Mouse (Mus musculus) cerebral cortex, adult 2 months (tissue): ENCODE data around the gene Defa21.

Source experiments
- WGBS: fragments of 180-500 bp; shearing (Covaris S2); methylation state at CpG from one replicate; pipeline ENCODE4 v1.1.7; 2018; 5-methylcytosine and 5-hydroxymethylcytosine counted together

Gene Defa21

DNA sequence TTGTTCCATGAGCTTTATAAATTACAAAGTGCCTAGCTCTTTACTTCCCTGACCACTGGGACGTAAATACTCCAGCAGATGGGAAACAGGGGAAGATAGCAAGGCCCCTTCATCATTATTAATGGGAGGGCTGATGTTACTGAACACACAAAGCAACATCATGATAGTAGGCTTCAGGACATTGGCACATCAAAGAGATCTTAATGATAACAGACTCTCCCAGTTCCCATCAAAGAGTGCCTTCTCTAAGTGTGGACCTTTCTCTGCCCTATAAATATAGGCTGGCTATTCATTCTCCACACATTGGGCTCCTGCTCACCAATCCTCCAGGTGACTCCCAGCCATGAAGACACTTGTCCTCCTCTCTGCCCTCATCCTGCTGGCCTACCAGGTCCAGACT, at the start of gene Defa21:
TSS of gene Defa21 (plus strand) at position 301 of the 400 bp plus-strand sequence.
- WGBS = no CpG with 5 or more reads among the region's 1 CpGs

DNA sequence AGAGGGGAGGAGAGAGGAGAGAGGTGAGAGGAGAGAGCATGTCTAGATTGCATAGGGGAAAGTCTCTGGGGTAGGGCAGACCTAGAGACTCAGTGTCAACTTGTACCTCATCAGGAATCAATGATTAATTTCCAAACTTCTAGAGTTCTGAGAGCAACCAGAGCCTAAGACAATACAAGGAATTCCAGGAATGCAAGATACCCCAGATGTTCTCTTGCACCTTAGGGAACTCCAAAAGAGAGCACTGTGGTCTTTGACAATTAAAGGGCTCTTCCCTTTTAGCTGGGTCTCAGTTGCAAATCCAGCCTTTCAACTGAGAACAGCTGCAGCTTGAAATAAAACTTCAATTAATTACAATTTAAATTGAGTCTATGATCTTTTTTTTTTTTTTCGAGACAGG, 45.5 kb upstream of the Defa21 start:
- 17% methylated on average over 1 of the region's 1 CpGs for WGBS

DNA sequence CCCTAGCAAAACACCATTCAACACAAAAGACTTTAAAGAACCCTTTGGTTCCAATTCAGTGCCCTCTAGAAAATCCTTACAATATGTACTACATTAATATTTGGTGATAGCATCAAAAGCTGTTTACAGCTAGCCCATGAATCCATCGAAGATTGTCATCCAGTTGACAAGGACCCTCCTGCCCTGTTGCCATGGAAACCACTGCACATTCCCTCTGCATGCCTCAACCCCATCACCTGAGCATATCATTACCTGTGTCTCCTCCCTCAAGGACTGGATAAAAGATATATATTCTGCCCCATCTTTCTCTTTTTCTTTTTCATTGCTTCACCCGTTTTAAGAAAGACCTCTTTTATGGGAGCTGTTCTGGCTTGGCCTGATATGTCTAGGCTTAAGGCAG, 28.6 kb upstream of the Defa21 start:
- WGBS = 77% methylated on average over 2 of the region's 2 CpGs

DNA sequence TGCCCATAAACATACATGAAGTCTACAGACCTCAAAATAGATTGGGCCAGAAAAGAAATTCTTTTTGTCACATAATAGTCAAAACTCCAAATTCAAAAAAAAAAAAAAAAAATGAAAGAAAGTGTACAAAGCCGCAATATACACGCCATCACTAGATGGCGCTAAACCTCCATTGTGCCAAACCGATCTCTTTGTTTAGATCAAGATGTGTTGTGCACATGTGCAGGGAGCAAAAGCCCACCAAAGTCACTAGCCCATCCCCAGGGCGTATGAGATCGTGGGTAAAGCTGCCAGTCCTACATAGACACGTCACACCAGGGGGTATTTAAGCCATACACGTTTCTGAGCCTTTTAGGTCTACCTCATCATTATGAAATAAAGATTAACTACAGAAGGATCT, 24.2 kb upstream of the Defa21 start:
- WGBS = 48% methylated on average over 8 of the region's 8 CpGs

DNA sequence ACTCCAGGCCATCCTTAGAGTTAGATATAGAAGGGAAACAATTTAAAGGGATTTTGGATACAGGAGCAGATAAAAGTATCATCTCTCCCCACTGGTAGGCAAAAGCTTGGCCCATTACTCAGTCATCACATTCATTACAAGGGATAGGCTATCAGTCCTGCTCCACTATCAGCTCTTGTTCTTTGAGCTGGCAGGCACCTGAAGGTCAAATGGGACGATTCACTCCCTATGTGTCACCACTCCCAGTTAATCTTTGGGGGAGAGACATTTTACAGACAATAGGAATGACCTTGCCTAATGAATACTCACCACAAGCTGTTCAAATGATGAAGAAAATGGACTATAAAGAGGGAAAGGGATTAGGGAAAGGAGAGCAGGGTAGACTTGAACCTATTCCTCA, 18.5 kb upstream of the Defa21 start:
- 16% methylated on average over 1 of the region's 1 CpGs for WGBS

DNA sequence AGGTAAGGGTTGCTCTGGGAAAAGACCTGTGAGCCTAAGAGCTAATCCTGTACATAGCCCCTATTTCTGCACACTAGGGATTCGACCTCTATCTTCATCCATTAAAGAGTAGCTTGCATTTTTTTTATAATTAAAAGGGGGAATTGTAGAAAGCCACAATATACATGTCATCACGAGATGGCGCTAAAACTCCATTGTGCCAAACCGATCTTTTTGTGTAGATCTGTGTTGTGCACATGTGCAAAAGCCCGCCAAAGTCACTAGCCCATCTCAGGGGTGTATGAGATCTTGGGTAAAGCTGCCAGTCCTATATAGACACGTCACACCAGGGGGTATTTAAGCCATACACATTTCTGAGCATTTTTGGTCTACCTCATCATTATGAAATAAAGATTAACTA, 16.8 kb upstream of the Defa21 start:
- 42% methylated on average over 6 of the region's 6 CpGs for WGBS

DNA sequence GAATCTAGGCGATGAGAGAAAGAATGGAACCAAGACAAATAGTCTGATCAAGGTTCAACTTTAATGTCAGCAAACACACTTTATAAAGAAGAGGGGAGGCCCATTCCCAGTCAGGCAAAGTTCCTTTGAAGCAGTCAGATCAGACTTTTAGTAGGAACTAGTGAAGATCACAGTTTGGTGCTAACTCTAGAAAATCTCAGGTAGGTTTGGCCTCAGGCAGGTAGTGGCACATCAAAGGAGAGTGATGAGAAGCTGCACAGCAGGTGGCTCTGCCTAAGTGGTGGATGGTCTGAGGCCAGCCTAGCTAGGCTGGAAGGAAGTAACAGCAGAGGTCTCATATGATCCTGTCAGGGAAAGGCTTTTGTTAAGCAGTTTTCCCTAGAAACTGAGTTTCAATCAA, 14.8 kb upstream of the Defa21 start:
- WGBS = 86% methylated on average over 1 of the region's 1 CpGs

DNA sequence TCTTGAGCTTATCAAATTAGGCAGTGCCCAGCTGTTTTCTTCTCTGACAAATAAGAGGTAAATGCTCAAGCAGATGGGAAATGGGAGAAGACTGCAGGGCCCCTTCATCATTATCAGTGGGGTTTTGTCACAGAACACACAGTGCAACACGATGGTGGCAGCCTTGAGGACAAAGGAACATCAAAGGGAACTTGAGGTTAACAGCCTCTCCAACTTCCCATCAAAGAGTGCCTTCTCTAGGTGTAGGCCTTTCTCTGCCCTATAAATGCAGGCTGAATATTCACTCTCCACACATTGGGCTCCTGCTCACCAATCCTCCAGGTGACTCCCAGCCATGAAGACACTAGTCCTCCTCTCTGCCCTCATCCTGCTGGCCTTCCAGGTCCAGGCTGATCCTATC, 29.4 kb downstream of the Defa21 start, which contains the start of gene Defa23:
TSS of gene Defa23 (plus strand) at position 301 of the 400 bp plus-strand sequence.
- no CpG with 5 or more reads among the region's 1 CpGs for WGBS

DNA sequence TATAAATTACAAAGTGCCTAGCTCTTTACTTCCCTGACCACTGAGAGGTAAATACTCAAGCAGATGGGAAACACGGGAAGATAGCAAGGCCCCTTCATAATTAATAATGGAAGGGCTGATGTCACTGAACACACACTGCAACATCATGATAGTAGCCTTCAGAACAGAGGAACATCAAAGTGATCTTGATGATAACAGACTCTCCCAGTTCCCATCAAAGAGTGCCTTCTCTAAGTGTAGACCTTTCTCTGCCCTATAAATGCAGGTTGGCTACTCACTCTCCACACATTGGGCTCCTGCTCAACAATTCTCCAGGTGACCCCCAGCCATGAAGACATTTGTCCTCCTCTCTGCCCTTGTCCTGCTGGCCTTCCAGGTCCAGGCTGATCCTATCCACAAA, 39.4 kb downstream of the Defa21 start, which contains the start of gene Defa35:
TSS of gene Defa35 (plus strand) at position 301 of the 400 bp plus-strand sequence.
- WGBS = 76% methylated on average over 1 of the region's 1 CpGs
